Comparison of ENCODE assay signal across 15 mouse cellular contexts in the genomic region with DNA sequence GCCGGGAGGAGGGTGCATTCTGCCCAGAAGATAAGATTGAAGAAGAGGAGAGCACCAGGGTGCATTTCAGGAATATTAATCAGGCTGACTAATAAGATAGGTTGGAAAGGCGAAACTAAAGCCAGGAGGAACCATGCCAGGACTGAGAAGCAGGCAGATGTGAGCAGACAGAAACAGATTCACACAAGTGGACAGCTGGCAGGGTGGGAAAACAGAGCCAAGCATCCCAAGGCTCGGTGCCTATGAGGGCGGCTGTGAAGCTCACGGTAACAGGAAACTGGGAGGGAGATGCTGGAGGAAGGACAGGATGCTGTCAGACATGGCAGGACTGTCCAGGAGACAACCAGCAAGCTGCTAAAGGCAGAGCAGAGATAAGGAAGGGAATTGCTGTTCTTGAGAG.
A peak's percentile ranks its signal among the peaks of the same experiment; 100 is the strongest.
DNase-seq lines count a peak whose midpoint lies in the region; ATAC-seq and TF ChIP-seq lines count a peak whose summit lies in the region.
"Had no signal": no experiment of that assay in that cellular context is flagged by ENCODE, and none has a peak within 500 bp of the region (broad histone marks: within the 10 kb centered on the region; RNA-seq: fewer than 3 reads in every experiment).

No protein-coding gene starts in this region.

- no peak overlapping the region for H3K9ac ChIP-seq in intestine, embryonic 15.5 days

- no peak for ATAC-seq in intestine, embryonic 15.5 days

- peak; percentile 8 to 31 for DNase-seq in heart, postnatal 10 days
- no peak for DNase-seq in heart, embryonic 10.5 days (ENCODE audit: low spot score)
- DNase-seq in right cerebral cortex, adult 2 months (ENCODE audit: low spot score in 2 of 2): peak; percentile 37 to 54
- no peak for DNase-seq in right cerebral cortex, postnatal 4 days
- no peak for DNase-seq in layer of hippocampus, adult 2 months (ENCODE audit: low spot score in 2 of 2)
- DNase-seq in right cerebral cortex, postnatal 14 days: peak; percentile 25
- no peak for DNase-seq in liver
- DNase-seq: adrenal gland, postnatal 14 days; cerebellum, adult 11 months; kidney, postnatal 25 days; lung, adult 2 months had no signal

- H3K36me3 ChIP-seq in heart, embryonic 10.5 days: no peaks in the 10 kb centered on the region
- no peaks in the 10 kb centered on the region for H3K36me3 ChIP-seq in intestine, embryonic 15.5 days
- H3K36me3 ChIP-seq: embryonic facial prominence, embryonic 10.5 days; limb, embryonic 10.5 days had no signal

- H3K4me3 ChIP-seq in heart, embryonic 10.5 days: no peak overlapping the region
- H3K4me3 ChIP-seq in layer of hippocampus, adult 2 months: no peak overlapping the region
- H3K4me3 ChIP-seq in intestine, embryonic 15.5 days (replicated peaks): no peak overlapping the region
- H3K4me3 ChIP-seq: embryonic facial prominence, embryonic 10.5 days; limb, embryonic 10.5 days had no signal

- peaks cover 4% of the 10 kb centered on the region; the same call in 1 of the 2 replicates for H3K4me1 ChIP-seq in heart, embryonic 10.5 days
- no peaks in the 10 kb centered on the region for H3K4me1 ChIP-seq in intestine, embryonic 15.5 days (replicated peaks)

- peaks cover 7% of the 10 kb centered on the region; the same call in 1 of the 2 replicates for H3K27me3 ChIP-seq in heart, embryonic 10.5 days (ENCODE audit: insufficient read depth, poor library complexity, severe bottlenecking)
- no peaks in the 10 kb centered on the region for H3K27me3 ChIP-seq in intestine, embryonic 15.5 days (replicated peaks)

- no peak for TF ChIP-seq CTCF in layer of hippocampus, adult 2 months (conservative IDR thresholded peaks at IDR 0.05)

- H3K27ac ChIP-seq in heart, embryonic 10.5 days: no peak overlapping the region
- H3K27ac ChIP-seq in layer of hippocampus, adult 2 months: peak overlapping the region; percentile 79
- no peak overlapping the region for H3K27ac ChIP-seq in intestine, embryonic 15.5 days
- H3K27ac ChIP-seq: embryonic facial prominence, embryonic 10.5 days; limb, embryonic 10.5 days had no signal

- 54% methylated on average over 5 of the region's 5 CpGs for WGBS in heart, embryonic 10.5 days
- WGBS in intestine, embryonic 15.5 days: 47% methylated on average over 5 of the region's 5 CpGs

- H3K4me2 ChIP-seq in intestine, embryonic 15.5 days (replicated peaks): no peak overlapping the region
- H3K4me2 ChIP-seq: heart, embryonic 11.5 days had no signal

- intact Hi-C loops in heart, postnatal 10 days (cut with DNase I): no loop called here

- H3K9me3 ChIP-seq in heart, embryonic 10.5 days: no peaks in the 10 kb centered on the region
- no peaks in the 10 kb centered on the region for H3K9me3 ChIP-seq in intestine, embryonic 15.5 days
- H3K9me3 ChIP-seq: embryonic facial prominence, embryonic 10.5 days; limb, embryonic 10.5 days had no signal

Comparison
In these comparisons a context has a peak if more than half of its experiments do, and no peak if none do; other contexts are left out.
1. DNase-seq: peak in heart, postnatal 10 days (2 of 2), right cerebral cortex, adult 2 months (2 of 2) and right cerebral cortex, postnatal 14 days (single experiment); none in heart, embryonic 10.5 days (single experiment), right cerebral cortex, postnatal 4 days (single experiment), layer of hippocampus, adult 2 months (0 of 2) and liver (single experiment).